Mouse (Mus musculus): Measurements from ENCODE around the gene Trappc2l. TPM values are rescaled to one million over a fixed set of nuclear protein-coding genes. Genes with fewer than 3 reads are reported as not detected.
A peak's percentile ranks its signal among the peaks of the same experiment; 100 is the strongest.
"Not testable (repeated sequence)": the region's sequence is repeated elsewhere in the genome, so short reads cannot be mapped to it uniquely, and the experiment has no call there.

Trappc2l gene
- polyA plus RNA-seq, 1 experiment from 2014 or later, result 110 TPM

DNA sequence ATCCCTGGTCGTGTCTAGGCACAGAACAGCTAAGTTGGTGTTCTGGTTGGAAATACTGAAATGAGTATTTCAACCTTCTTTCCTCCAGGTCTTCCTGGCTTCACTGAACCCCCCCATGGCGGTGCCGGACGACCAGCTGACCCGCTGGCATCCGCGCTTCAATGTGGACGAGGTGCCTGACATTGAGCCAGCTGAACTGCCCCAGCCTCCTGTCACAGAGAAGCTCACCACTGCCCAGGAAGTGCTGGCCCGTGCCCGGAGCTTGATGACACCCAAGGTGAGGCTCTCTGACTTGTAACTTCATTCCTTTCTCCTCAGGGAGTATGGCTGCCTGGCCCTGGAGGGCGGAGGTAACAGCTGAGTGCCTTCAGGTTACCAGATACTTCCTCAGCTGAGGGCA is 40.3 kb upstream of the Trappc2l start:
- WGBS, result 91% methylated on average over 11 of the region's 11 CpGs
- no peaks in the 10 kb centered on the region for H3K27me3 ChIP-seq (replicated peaks; ENCODE audit: control insufficient read depth, insufficient read depth, low read length)
- H3K4me3 ChIP-seq (ENCODE audit: low read length), result no peak overlapping the region
- no peak overlapping the region for H3K27ac ChIP-seq (ENCODE audit: low read depth, low read length)
- H3K4me2 ChIP-seq (ENCODE audit: low read length), result no peak overlapping the region
- H3K4me1 ChIP-seq (ENCODE audit: control insufficient read depth, insufficient read depth, low read depth, low read length), result peaks cover 37% of the 10 kb centered on the region
- no peak overlapping the region for H3K9ac ChIP-seq (ENCODE audit: low read depth, low read length)
- no peaks in the 10 kb centered on the region for H3K9me3 ChIP-seq (ENCODE audit: control insufficient read depth, low read length)
- H3K36me3 ChIP-seq (ENCODE audit: control insufficient read depth, insufficient read depth, low read length), result peaks cover 12% of the 10 kb centered on the region; the same call in 1 of the 2 replicates
- no peak for ATAC-seq

DNA sequence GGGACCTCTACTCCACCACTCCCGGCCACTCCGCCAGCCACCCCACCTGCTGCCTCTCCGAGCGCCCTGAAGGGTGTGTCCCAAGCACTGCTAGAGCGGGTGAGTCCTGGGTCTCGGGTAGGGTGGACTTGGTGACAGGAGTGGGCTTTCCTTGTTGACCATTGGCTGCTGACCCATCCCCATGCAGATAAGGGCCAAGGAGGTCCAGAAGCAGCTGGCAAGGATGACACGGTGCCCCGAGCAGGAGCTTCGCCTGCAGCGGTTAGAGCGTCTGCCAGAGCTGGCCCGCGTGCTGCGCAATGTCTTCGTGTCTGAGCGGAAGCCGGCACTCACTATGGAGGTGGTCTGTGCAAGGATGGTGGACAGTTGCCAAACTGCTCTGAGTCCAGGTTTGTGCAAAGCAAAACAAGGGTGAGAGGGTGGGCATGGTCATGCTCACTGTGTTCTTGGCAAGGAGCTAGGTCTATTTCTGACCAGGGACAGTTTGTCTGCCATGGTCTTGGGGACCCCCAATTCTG is 39.6 kb upstream of the Trappc2l start:
- Histone ChIP-seq H3K27ac (ENCODE audit: low read depth, low read length) (no peak overlapping the region), H3K9me3 (ENCODE audit: control insufficient read depth, low read length) (no peaks in the 10 kb centered on the region), H3K27me3 (replicated peaks; ENCODE audit: control insufficient read depth, insufficient read depth, low read length) (no peaks in the 10 kb centered on the region), H3K9ac (ENCODE audit: low read depth, low read length) (no peak overlapping the region), H3K4me1 (ENCODE audit: control insufficient read depth, insufficient read depth, low read depth, low read length) (peaks cover 31% of the 10 kb centered on the region), H3K4me3 (ENCODE audit: low read length) (no peak overlapping the region), H3K4me2 (ENCODE audit: low read length) (no peak overlapping the region), H3K36me3 (ENCODE audit: control insufficient read depth, insufficient read depth, low read length) (peaks cover 12% of the 10 kb centered on the region; the same call in 1 of the 2 replicates)
- WGBS, result 91% methylated on average over 17 of the region's 17 CpGs
- ATAC-seq, result no peak

DNA sequence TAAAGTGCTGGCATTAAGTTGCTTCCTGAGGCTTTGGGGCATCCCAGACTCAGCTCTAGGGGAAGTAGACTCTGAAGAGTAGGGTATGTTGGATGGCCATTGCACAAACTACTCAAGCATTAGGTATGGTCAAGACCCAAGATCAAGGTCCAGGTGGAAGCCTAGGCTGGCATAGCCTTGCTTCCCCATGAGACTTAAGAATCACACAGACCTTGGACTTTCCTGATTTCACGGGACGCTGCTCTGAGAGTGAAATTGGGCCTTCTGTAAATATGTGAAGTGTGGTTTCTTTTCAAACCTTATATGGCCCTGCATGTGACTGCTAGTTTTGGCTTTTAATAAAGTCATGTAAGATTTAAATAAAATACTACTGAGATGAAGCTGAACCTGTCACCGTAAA is 38.7 kb upstream of the Trappc2l start:
- 90% methylated on average over 3 of the region's 3 CpGs for WGBS
- Histone ChIP-seq H3K9ac (ENCODE audit: low read depth, low read length) (no peak overlapping the region), H3K4me2 (ENCODE audit: low read length) (no peak overlapping the region), H3K4me1 (ENCODE audit: control insufficient read depth, insufficient read depth, low read depth, low read length) (peaks cover 29% of the 10 kb centered on the region), H3K27ac (ENCODE audit: low read depth, low read length) (no peak overlapping the region), H3K9me3 (ENCODE audit: control insufficient read depth, low read length) (no peaks in the 10 kb centered on the region), H3K27me3 (replicated peaks; ENCODE audit: control insufficient read depth, insufficient read depth, low read length) (no peaks in the 10 kb centered on the region), H3K36me3 (ENCODE audit: control insufficient read depth, insufficient read depth, low read length) (peaks cover 12% of the 10 kb centered on the region; the same call in 1 of the 2 replicates), H3K4me3 (ENCODE audit: low read length) (no peak overlapping the region)
- ATAC-seq, result no peak

DNA sequence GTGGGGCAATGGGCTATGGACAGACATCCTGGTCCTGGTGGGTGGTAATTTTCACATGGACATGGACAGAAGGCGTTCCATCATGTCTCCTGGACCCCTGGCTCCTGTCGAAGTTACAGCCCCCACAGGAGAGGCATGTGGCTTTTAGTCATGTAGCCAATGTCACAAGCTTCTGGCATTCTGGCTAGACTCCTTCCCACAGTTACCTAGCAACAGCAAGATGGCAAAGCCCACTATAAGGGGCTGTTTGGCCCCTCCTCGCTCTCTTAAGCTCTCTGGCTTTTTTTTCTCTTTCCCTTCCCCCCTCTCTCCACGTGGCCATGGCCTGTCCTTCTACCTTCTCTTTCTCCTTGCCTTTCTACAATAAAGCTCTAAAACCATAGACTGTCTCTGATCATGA is 38.3 kb upstream of the Trappc2l start:
- not testable (repeated sequence) for H3K4me2 ChIP-seq (ENCODE audit: low read length); H3K9me3 ChIP-seq (ENCODE audit: control insufficient read depth, low read length); H3K27me3 ChIP-seq (replicated peaks; ENCODE audit: control insufficient read depth, insufficient read depth, low read length); ATAC-seq; H3K9ac ChIP-seq (ENCODE audit: low read depth, low read length); H3K27ac ChIP-seq (ENCODE audit: low read depth, low read length); H3K4me3 ChIP-seq (ENCODE audit: low read length)
- WGBS, result 31% methylated on average over 4 of the region's 4 CpGs
- H3K36me3 ChIP-seq (ENCODE audit: control insufficient read depth, insufficient read depth, low read length), result peaks cover 12% of the 10 kb centered on the region; the same call in 1 of the 2 replicates
- peaks cover 29% of the 10 kb centered on the region for H3K4me1 ChIP-seq (ENCODE audit: control insufficient read depth, insufficient read depth, low read depth, low read length)

DNA sequence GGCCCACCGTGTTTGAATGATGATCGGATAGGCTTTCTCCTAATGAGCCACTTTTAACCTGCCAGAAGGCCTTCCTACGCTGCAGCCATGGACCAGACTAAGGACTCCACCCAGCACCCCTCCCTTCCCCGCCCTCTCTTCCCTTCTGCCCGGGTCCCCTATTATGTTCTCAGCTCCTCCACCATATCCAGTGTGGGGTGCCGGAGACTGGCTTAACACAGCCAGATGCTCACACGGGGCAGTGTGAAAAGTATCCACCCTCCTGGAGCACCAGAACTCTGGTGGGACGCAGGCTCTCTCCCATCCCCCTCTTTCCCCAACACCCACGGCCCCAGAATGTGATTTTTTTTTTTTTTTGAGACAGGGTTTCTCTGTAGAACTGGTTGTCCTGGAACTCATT is 37.9 kb upstream of the Trappc2l start:
- no peak overlapping the region for H3K4me2 ChIP-seq (ENCODE audit: low read length)
- H3K36me3 ChIP-seq (ENCODE audit: control insufficient read depth, insufficient read depth, low read length), result peaks cover 12% of the 10 kb centered on the region; the same call in 1 of the 2 replicates
- 49% methylated on average over 9 of the region's 9 CpGs for WGBS
- H3K27me3 ChIP-seq (replicated peaks; ENCODE audit: control insufficient read depth, insufficient read depth, low read length), result no peaks in the 10 kb centered on the region
- H3K9me3 ChIP-seq (ENCODE audit: control insufficient read depth, low read length), result no peaks in the 10 kb centered on the region
- H3K27ac ChIP-seq (ENCODE audit: low read depth, low read length), result no peak overlapping the region; the same call in 1 of the 2 replicates
- no peak overlapping the region for H3K9ac ChIP-seq (ENCODE audit: low read depth, low read length)
- H3K4me1 ChIP-seq (ENCODE audit: control insufficient read depth, insufficient read depth, low read depth, low read length), result peaks cover 29% of the 10 kb centered on the region
- ATAC-seq, result no peak
- H3K4me3 ChIP-seq (ENCODE audit: low read length), result no peak overlapping the region

DNA sequence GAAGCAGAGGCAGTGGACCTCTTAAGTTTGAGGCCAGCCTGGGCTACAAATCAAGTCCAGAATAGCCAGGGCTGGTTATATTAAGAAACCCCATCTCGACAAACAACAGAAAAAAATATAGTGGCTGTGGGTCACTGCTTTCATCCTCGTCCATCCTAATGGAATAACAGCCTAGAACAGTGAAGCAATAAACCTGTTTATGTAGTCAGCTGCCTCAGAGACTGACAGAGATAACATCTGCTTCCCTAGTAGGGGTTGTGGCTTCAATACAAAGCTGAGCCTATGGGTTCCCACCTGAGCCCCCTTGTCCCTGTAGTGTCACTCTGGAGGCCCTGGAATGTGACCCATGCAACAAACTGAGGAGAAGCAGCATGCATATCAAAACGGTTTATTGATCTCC is 37.2 kb upstream of the Trappc2l start:
- ATAC-seq, result no peak
- no peak overlapping the region for H3K4me3 ChIP-seq (ENCODE audit: low read length)
- no peak overlapping the region for H3K4me2 ChIP-seq (ENCODE audit: low read length)
- no peaks in the 10 kb centered on the region for H3K27me3 ChIP-seq (replicated peaks; ENCODE audit: control insufficient read depth, insufficient read depth, low read length)
- peaks cover 12% of the 10 kb centered on the region; the same call in 1 of the 2 replicates for H3K36me3 ChIP-seq (ENCODE audit: control insufficient read depth, insufficient read depth, low read length)
- peaks cover 24% of the 10 kb centered on the region for H3K4me1 ChIP-seq (ENCODE audit: control insufficient read depth, insufficient read depth, low read depth, low read length)
- H3K9me3 ChIP-seq (ENCODE audit: control insufficient read depth, low read length), result no peaks in the 10 kb centered on the region
- no peak overlapping the region for H3K9ac ChIP-seq (ENCODE audit: low read depth, low read length)
- WGBS, result 47% methylated on average over 3 of the region's 3 CpGs
- H3K27ac ChIP-seq (ENCODE audit: low read depth, low read length), result no peak overlapping the region

DNA sequence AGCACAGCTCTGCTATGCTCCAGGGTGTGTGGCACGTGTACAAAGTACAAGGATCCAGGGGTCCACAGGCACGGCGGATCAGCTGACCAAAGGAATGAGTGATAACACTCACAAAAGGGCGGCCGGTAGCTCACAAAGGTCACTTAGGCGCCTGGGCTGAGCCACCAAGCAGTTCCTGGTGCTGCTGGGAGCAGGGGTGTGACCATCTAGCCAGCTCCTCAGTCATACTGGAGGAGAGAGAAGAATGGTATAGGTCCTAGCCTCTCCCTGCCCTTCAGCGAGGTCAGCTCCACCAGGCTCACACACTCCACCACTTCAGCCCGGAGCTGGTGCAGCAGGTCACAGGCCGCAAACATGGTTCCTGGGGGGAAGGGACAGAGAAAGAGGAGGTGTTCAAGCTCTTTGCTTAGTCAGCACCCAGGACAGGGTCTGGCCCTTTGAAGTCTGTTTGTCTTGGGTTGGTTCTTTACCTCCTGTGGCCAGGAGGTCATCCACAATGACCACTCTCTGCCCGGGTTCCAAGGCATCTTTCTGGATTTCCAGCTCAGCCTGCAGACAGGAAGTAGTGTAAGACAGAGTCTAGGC is 36.7 kb upstream of the Trappc2l start:
- WGBS, result 51% methylated on average over 10 of the region's 10 CpGs

DNA sequence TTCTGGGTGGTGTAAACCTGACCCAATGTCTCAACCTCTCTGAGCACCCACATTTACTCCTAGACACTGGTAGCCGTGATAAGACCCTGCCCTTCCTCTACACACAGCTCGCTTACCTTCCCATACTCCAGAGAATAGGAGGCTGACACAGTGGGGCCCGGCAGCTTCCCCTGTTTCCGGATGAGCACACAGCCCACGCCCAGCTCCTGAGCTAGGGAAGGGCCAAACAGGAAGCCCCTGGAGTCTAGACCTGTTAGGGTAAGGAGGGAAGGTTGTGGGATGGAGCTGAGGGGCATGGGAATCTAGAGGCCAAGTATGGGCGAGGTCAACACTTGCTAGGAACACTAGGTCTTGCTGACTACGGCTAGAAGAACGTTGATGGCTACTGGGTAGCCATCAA is 36.2 kb upstream of the Trappc2l start:
- Histone ChIP-seq H3K27me3 (replicated peaks; ENCODE audit: control insufficient read depth, insufficient read depth, low read length) (no peaks in the 10 kb centered on the region), H3K9ac (ENCODE audit: low read depth, low read length) (peak overlapping the region; percentile 78), H3K4me1 (ENCODE audit: control insufficient read depth, insufficient read depth, low read depth, low read length) (peaks cover 23% of the 10 kb centered on the region), H3K9me3 (ENCODE audit: control insufficient read depth, low read length) (no peaks in the 10 kb centered on the region), H3K27ac (ENCODE audit: low read depth, low read length) (no peak overlapping the region), H3K4me2 (ENCODE audit: low read length) (peak overlapping the region; percentile 64), H3K4me3 (ENCODE audit: low read length) (no peak overlapping the region), H3K36me3 (ENCODE audit: control insufficient read depth, insufficient read depth, low read length) (peaks cover 11% of the 10 kb centered on the region; the same call in 1 of the 2 replicates)
- no peak for ATAC-seq
- WGBS, result 76% methylated on average over 8 of the region's 8 CpGs

More for the DNA sequence above, 36.7 kb upstream of the Trappc2l start:
- Histone ChIP-seq H3K27ac (ENCODE audit: low read depth, low read length) (no peak overlapping the region), H3K4me1 (ENCODE audit: control insufficient read depth, insufficient read depth, low read depth, low read length) (peaks cover 23% of the 10 kb centered on the region), H3K27me3 (replicated peaks; ENCODE audit: control insufficient read depth, insufficient read depth, low read length) (no peaks in the 10 kb centered on the region), H3K4me3 (ENCODE audit: low read length) (no peak overlapping the region), H3K4me2 (ENCODE audit: low read length) (peak overlapping the region; percentile 64), H3K36me3 (ENCODE audit: control insufficient read depth, insufficient read depth, low read length) (peaks cover 12% of the 10 kb centered on the region; the same call in 1 of the 2 replicates), H3K9me3 (ENCODE audit: control insufficient read depth, low read length) (no peaks in the 10 kb centered on the region), H3K9ac (ENCODE audit: low read depth, low read length) (no peak overlapping the region; the same call in 1 of the 2 replicates)
- no peak for ATAC-seq

DNA sequence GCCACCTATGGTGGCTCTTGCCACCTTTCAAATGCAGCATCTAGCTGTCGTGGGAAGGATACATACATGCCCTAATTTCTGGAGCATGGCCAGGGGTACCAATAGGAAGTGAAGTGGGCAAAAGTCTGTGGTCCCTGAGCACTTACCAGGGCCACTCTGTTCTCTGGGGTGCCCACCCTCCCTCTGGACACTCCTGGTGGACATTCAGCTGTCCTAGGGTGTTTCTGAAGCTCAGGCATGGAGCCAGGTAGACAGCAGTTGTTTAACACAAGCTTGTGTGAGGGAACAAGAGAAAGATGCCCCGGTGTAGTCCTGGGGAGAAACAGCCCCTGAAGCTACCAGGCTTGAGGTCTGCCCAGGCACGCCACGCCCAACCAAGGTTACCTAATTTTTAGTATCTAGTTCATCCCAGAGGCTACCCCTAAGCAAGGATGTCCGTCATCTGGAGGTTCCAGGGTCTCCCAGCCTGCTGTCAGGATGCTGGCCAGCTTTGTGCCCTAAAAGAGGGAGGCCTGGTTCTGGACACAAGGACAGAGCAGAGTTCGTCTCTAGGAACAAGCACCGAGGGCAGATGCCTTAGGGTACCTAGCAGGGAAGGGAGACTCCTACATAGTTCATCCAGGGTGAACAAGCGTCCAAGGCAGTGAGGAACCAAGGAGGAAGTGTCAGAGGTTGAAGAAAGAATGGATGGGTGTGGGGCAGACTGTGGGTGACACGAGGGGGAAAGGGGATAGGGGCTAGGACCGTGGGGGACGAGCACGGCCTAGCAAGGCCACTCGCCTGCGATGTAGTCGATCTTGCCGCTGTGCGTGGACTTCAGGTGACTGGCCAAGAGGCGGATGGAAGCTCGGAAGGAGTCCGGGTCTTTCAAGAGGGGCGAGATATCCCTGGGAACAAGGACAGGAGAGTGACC is 35.4 kb upstream of the Trappc2l start:
- Histone ChIP-seq H3K4me2 (ENCODE audit: low read length) (peak overlapping the region; percentile 64), H3K27me3 (replicated peaks; ENCODE audit: control insufficient read depth, insufficient read depth, low read length) (no peaks in the 10 kb centered on the region), H3K9ac (ENCODE audit: low read depth, low read length) (peak overlapping the region; percentile 78), H3K4me1 (ENCODE audit: control insufficient read depth, insufficient read depth, low read depth, low read length) (peaks cover 23% of the 10 kb centered on the region), H3K9me3 (ENCODE audit: control insufficient read depth, low read length) (no peaks in the 10 kb centered on the region), H3K4me3 (ENCODE audit: low read length) (peak overlapping the region; percentile 64), H3K27ac (ENCODE audit: low read depth, low read length) (peak overlapping the region; percentile 76), H3K36me3 (ENCODE audit: control insufficient read depth, insufficient read depth, low read length) (peaks cover 9% of the 10 kb centered on the region; the same call in 1 of the 2 replicates)
- peak; percentile 29 for ATAC-seq
- 17% methylated on average over 21 of the region's 21 CpGs for WGBS
